Mouse (Mus musculus) testis, adult 2 months (tissue): ENCODE data around the gene Igsf21.

ENCODE experiments used
- CTCF ChIP-seq: fragments of 200-500 bp; IDR thresholded peaks from 2 replicates; pipeline ENCODE4 v1.5.1; 2012; ENCODE audit warnings: low read depth, mild to moderate bottlenecking, inconsistent platforms, low read length, moderate library complexity; ENCODE audit not compliant: control insufficient read depth, insufficient read depth, insufficient replicate concordance
- POLR2A ChIP-seq: fragments of 200-500 bp; IDR thresholded peaks from 2 replicates; pipeline ENCODE4 v1.6.1; 2012; ENCODE audit warnings: low read depth, mild to moderate bottlenecking, inconsistent platforms, low read length, moderate library complexity; ENCODE audit not compliant: control insufficient read depth

GRCm38 (mm10) chr4:140271913-140272312 is 25.3 kb upstream of the Igsf21 start:
- TF ChIP-seq POLR2A (no peak), CTCF (no peak)
